Mouse (Mus musculus): ENCODE data around the gene Tubb1.

GRCm38 (mm10) chr2:174501517-174501916 is 51.0 kb downstream of the Tubb1 start:
- TF ChIP-seq CTCF (IDR thresholded peaks at IDR 0.05; ENCODE audit: borderline replicate concordance, insufficient read depth, low read depth, low read length) (no peak), POLR2A (IDR thresholded peaks at IDR 0.05; ENCODE audit: borderline replicate concordance, insufficient read depth, low read length) (no peak)
